Mouse (Mus musculus): ENCODE data around the gene Col9a1. TPM values are rescaled to one million over a fixed set of nuclear protein-coding genes. Genes with fewer than 3 reads are reported as not detected.

The Col9a1 gene
- polyA plus RNA-seq, 1 experiment from 2014 or later = 7.6 TPM

DNA sequence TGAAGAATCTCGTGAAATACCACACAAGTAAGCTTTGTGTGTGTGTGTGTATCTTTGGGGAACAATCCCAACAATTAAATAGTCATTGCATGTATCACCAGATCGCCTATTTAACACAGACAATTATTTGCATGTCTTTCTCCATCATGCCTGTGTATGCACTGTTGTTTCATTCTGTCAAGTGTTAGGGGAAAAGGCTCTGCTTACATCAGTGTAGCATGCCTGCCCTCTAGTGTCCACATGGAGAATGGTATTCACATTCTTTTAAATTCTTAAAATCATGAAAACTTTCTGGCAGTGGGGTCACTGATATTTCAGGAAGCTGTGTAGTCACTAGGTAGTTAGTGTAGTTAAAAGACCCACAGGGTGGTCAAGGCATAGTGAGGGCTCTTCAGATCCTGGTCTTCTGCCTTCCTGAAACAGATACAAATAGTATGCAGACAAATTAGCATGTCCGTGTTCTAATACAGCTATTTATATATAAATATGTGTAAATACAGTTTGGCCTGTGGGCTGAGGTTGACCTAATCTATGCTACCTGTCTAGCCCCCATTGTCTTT lies 71.8 kb downstream of the Col9a1 start:
- ATAC-seq (replicated peaks; ENCODE audit: extremely low read depth, insufficient read depth, low FRiP score) = no peak
- 52% methylated on average over 3 of the region's 3 CpGs for WGBS
- H3K9me3 ChIP-seq (replicated peaks; ENCODE audit: control insufficient read depth, low read length) = no peaks in the 10 kb centered on the region
- no peaks in the 10 kb centered on the region for H3K27me3 ChIP-seq (ENCODE audit: control insufficient read depth, insufficient read depth, low read length)
- H3K27ac ChIP-seq (ENCODE audit: low read length) = no peak overlapping the region
- H3K4me1 ChIP-seq (ENCODE audit: control insufficient read depth, insufficient read depth, low read length) = no peaks in the 10 kb centered on the region
- no peak overlapping the region for H3K4me2 ChIP-seq (ENCODE audit: low read depth, low read length)
- H3K4me3 ChIP-seq (ENCODE audit: low read length) = no peak overlapping the region
- H3K36me3 ChIP-seq (ENCODE audit: control insufficient read depth, insufficient read depth) = no peaks in the 10 kb centered on the region
- H3K9ac ChIP-seq (ENCODE audit: low read length) = no peak overlapping the region

DNA sequence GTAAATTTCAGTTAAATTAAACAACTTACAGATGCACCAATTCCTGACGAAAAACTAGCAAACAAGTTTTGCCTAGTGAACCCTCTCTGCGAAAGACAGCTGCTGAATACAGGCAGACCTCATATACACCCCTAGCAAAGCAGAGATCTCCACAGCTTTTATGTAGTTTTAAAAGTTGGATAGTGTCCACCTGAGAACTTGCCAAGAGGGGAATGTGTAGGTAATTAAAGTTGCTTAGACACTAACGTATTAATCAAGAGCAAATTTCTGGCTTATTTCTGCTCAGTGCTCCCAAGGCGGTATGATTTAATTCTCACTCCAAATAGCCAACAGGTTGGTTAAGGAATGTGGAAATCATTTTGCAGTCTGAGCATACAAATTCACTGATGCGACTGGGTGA lies 80.6 kb downstream of the Col9a1 start:
- Histone ChIP-seq H3K9ac (ENCODE audit: low read length) (no peak overlapping the region), H3K4me3 (ENCODE audit: low read length) (no peak overlapping the region), H3K4me1 (ENCODE audit: control insufficient read depth, insufficient read depth, low read length) (no peaks in the 10 kb centered on the region), H3K4me2 (ENCODE audit: low read depth, low read length) (no peak overlapping the region), H3K36me3 (ENCODE audit: control insufficient read depth, insufficient read depth) (no peaks in the 10 kb centered on the region), H3K27ac (ENCODE audit: low read length) (no peak overlapping the region), H3K9me3 (replicated peaks; ENCODE audit: control insufficient read depth, low read length) (no peaks in the 10 kb centered on the region), H3K27me3 (ENCODE audit: control insufficient read depth, insufficient read depth, low read length) (no peaks in the 10 kb centered on the region)
- no peak for ATAC-seq (replicated peaks; ENCODE audit: extremely low read depth, insufficient read depth, low FRiP score)
- WGBS = 76% methylated on average over 5 of the region's 5 CpGs

DNA sequence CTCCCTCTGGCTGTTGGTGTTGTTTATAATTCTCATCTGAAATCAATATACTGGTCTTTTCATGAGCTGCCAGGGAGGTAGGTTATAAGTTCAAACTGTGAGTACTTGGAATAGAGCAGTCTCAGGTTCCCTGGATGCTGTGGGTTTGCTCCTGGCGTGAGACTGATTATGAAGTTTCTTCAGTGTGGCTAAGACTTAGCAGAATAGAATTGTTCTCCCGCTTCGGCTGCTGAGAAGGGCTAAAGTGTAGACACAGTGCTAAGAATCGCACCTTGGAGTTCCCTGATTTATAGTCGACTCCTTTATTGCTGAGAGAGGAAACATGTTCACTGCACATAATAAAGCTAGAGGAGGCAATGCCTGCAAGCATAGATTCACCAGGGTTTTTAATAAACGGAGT lies 82.0 kb downstream of the Col9a1 start:
- H3K27ac ChIP-seq (ENCODE audit: low read length) = no peak overlapping the region
- 77% methylated on average over 6 of the region's 6 CpGs for WGBS
- no peak overlapping the region for H3K9ac ChIP-seq (ENCODE audit: low read length)

DNA sequence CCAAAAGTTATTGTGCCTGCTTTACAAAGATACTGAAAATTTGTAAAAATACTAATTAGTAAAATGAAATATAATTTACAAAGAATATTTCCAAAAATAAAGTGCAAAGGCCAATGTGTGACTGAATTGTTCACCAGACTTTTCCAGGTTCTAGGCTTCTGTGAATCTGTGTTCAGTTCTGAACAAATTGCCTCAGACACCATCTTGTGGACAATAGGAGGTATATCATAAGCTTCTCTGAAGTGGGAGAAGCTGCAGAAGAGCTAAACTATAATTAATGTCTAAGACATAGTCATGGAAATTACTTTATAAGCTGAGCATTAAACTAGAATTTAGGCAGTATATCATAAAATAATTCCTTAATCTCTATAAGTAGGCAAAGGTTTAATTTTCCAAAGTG lies 83.8 kb downstream of the Col9a1 start:
- no peaks in the 10 kb centered on the region for H3K9me3 ChIP-seq (replicated peaks; ENCODE audit: control insufficient read depth, low read length)
- H3K9ac ChIP-seq (ENCODE audit: low read length) = no peak overlapping the region
- H3K27ac ChIP-seq (ENCODE audit: low read length) = no peak overlapping the region
- H3K4me3 ChIP-seq (ENCODE audit: low read length) = no peak overlapping the region
- no peaks in the 10 kb centered on the region for H3K4me1 ChIP-seq (ENCODE audit: control insufficient read depth, insufficient read depth, low read length)
- no peaks in the 10 kb centered on the region for H3K27me3 ChIP-seq (ENCODE audit: control insufficient read depth, insufficient read depth, low read length)
- no peaks in the 10 kb centered on the region for H3K36me3 ChIP-seq (ENCODE audit: control insufficient read depth, insufficient read depth)
- H3K4me2 ChIP-seq (ENCODE audit: low read depth, low read length) = no peak overlapping the region
- no peak for ATAC-seq (replicated peaks; ENCODE audit: extremely low read depth, insufficient read depth, low FRiP score)

More for the DNA sequence above, 82.0 kb downstream of the Col9a1 start:
- Histone ChIP-seq H3K4me1 (ENCODE audit: control insufficient read depth, insufficient read depth, low read length) (no peaks in the 10 kb centered on the region), H3K4me2 (ENCODE audit: low read depth, low read length) (no peak overlapping the region), H3K27me3 (ENCODE audit: control insufficient read depth, insufficient read depth, low read length) (no peaks in the 10 kb centered on the region), H3K36me3 (ENCODE audit: control insufficient read depth, insufficient read depth) (no peaks in the 10 kb centered on the region), H3K9me3 (replicated peaks; ENCODE audit: control insufficient read depth, low read length) (no peaks in the 10 kb centered on the region), H3K4me3 (ENCODE audit: low read length) (no peak overlapping the region)
- no peak for ATAC-seq (replicated peaks; ENCODE audit: extremely low read depth, insufficient read depth, low FRiP score)

DNA sequence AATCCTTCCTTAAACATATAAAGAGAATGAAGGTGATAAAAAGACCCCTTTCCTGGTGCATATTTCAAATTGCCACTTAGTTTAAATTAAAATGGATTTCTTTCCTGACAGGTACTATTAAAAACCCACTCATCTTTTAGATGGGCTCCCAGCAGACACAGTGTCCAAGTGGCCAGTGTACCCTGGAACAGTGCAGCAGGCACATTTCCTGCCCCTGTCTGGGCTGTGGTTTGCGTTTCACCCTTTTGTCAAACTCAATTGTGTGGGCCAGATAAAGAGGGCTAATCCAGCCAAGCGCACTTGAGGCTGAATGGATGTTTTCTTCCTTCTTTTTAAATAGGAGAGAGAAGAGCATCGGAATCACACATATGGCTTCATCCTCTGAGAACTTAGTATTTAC lies 89.6 kb downstream of the Col9a1 start:
- H3K27me3 ChIP-seq (ENCODE audit: control insufficient read depth, insufficient read depth, low read length) = no peaks in the 10 kb centered on the region
- H3K4me3 ChIP-seq (ENCODE audit: low read length) = no peak overlapping the region
- no peak overlapping the region for H3K9ac ChIP-seq (ENCODE audit: low read length)
- WGBS = 38% methylated on average over 3 of the region's 3 CpGs
- H3K27ac ChIP-seq (ENCODE audit: low read length) = no peak overlapping the region
- H3K4me2 ChIP-seq (ENCODE audit: low read depth, low read length) = no peak overlapping the region
- ATAC-seq (replicated peaks; ENCODE audit: extremely low read depth, insufficient read depth, low FRiP score) = no peak
- H3K4me1 ChIP-seq (ENCODE audit: control insufficient read depth, insufficient read depth, low read length) = no peaks in the 10 kb centered on the region
- no peaks in the 10 kb centered on the region for H3K9me3 ChIP-seq (replicated peaks; ENCODE audit: control insufficient read depth, low read length)
- no peaks in the 10 kb centered on the region for H3K36me3 ChIP-seq (ENCODE audit: control insufficient read depth, insufficient read depth)

DNA sequence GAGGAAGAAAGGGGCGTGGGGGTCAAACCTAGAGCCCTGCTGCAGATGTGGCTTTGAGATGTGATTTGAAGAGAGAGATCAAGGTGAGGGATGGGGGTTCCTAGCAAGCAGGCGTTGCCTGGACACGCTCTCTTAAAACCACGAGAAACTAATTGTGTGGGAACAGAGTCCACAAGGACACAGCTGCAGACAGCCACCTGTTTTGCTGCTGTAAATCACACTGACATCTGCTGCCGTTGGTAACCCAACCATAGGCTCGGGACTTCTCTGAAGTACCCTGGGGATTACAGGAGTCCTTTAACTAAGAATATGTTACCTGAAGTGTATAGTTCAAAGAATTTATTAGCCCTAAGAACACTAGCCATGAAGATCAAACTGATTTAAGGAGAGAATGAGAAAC lies 109.0 kb downstream of the Col9a1 start:
- no peaks in the 10 kb centered on the region for H3K27me3 ChIP-seq (ENCODE audit: control insufficient read depth, insufficient read depth, low read length)
- H3K4me2 ChIP-seq (ENCODE audit: low read depth, low read length) = no peak overlapping the region
- H3K4me1 ChIP-seq (ENCODE audit: control insufficient read depth, insufficient read depth, low read length) = no peaks in the 10 kb centered on the region
- no peak overlapping the region for H3K4me3 ChIP-seq (ENCODE audit: low read length)
- no peaks in the 10 kb centered on the region for H3K9me3 ChIP-seq (replicated peaks; ENCODE audit: control insufficient read depth, low read length)
- H3K27ac ChIP-seq (ENCODE audit: low read length) = no peak overlapping the region
- 59% methylated on average over 6 of the region's 6 CpGs for WGBS
- no peak overlapping the region for H3K9ac ChIP-seq (ENCODE audit: low read length)
- no peak for ATAC-seq (replicated peaks; ENCODE audit: extremely low read depth, insufficient read depth, low FRiP score)
- H3K36me3 ChIP-seq (ENCODE audit: control insufficient read depth, insufficient read depth) = no peaks in the 10 kb centered on the region

DNA sequence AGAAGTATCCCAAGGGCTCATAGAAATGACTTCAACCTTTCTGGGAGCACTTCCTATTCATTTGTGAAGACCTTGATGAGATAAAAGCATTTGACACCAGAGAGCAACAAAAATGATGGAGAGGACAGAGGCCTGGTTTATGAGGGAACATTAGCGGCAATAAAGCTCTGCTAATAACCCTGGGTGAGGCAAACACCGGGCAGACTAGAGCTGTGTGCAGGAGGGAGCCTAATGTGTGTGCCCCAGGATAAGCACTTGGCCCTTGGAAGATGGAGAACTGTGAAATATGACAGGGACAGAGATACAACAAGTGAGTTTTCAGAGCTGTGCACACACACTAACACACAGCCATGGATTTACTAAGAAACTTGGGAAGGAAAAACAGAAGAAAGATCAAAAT lies 115.1 kb downstream of the Col9a1 start:
- Histone ChIP-seq H3K4me1 (ENCODE audit: control insufficient read depth, insufficient read depth, low read length) (no peaks in the 10 kb centered on the region), H3K9me3 (replicated peaks; ENCODE audit: control insufficient read depth, low read length) (0 out of 2 replicates have a peak, but pooled peaks cover 2% of the 10 kb centered on the region), H3K27me3 (ENCODE audit: control insufficient read depth, insufficient read depth, low read length) (no peaks in the 10 kb centered on the region), H3K9ac (ENCODE audit: low read length) (no peak overlapping the region), H3K4me3 (ENCODE audit: low read length) (no peak overlapping the region), H3K4me2 (ENCODE audit: low read depth, low read length) (no peak overlapping the region), H3K27ac (ENCODE audit: low read length) (no peak overlapping the region), H3K36me3 (ENCODE audit: control insufficient read depth, insufficient read depth) (no peaks in the 10 kb centered on the region)
- ATAC-seq (replicated peaks; ENCODE audit: extremely low read depth, insufficient read depth, low FRiP score) = no peak
- WGBS = 80% methylated on average over 2 of the region's 2 CpGs

DNA sequence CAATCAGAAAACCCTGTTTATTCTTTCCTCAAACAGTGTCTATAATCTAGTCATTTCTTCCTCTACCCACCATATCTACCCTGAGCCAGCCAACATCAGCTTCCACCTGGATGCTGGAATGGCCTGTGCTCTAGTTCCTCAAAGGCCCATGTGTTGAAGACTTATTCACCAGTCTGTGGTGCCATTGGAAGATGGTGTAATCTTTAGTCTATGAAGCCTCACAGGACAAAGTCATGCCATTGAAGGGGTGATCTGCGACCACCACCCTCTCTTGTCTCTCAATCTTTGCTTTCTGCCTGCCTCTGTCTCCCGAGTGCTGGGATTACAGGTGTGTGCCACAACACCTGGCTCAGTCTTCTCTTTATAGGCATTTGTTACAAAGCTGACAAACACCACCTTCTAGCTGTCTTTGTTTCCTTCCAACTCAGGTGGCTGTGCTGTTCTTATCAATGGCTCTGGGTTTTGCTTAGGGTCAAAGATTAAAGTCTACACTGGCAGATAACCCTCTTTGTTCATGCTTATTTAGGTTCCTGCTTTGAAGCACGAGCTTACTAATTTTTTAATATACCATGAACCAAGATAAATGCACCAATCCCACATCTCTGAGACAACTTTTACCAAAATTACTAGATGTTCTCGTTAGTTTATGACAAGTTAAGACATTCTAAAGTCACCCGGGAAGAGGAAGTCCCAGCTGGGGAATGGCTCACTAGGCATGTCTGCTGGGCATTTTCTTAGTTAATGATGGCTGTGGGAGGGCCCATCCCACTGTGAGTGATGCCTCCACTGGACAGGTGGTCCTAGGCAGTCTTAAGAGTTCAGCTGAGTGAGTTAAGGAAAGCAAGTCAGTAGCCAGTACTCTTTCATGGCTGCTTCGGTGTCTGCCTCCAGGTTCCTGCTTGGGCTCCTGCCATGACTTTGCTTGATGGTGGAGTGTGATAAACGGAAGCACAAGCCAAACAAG lies 117.9 kb downstream of the Col9a1 start:
- H3K4me1 ChIP-seq (ENCODE audit: control insufficient read depth, insufficient read depth, low read length) = no peaks in the 10 kb centered on the region
- H3K9ac ChIP-seq (ENCODE audit: low read length) = no peak overlapping the region
- H3K9me3 ChIP-seq (replicated peaks; ENCODE audit: control insufficient read depth, low read length) = 0 out of 2 replicates have a peak, but pooled peaks cover 2% of the 10 kb centered on the region
- no peak for ATAC-seq (replicated peaks; ENCODE audit: extremely low read depth, insufficient read depth, low FRiP score)
- H3K27ac ChIP-seq (ENCODE audit: low read length) = no peak overlapping the region
- H3K4me3 ChIP-seq (ENCODE audit: low read length) = no peak overlapping the region
- WGBS = 78% methylated on average over 7 of the region's 7 CpGs
- H3K27me3 ChIP-seq (ENCODE audit: control insufficient read depth, insufficient read depth, low read length) = no peaks in the 10 kb centered on the region
- H3K36me3 ChIP-seq (ENCODE audit: control insufficient read depth, insufficient read depth) = no peaks in the 10 kb centered on the region
- no peak overlapping the region for H3K4me2 ChIP-seq (ENCODE audit: low read depth, low read length)

DNA sequence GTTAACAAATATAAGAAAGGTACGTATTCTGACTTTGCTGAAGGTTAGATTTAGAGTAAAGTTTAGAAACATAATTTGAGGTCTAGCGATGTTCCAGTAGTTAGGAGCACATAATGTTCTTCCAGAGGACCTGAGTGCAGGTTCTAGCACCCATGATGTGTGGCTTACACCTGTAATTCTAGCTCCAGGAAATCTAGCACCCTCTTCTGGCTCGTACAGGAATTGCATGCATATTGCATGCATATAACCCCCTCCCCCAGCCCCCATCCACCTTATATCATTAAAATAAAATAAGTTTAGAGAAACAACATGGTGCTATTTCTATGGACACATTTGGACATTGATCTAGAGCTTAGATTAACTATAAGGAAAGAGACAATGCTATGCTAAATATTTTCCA lies 123.3 kb downstream of the Col9a1 start:
- Histone ChIP-seq H3K27me3 (ENCODE audit: control insufficient read depth, insufficient read depth, low read length) (no peaks in the 10 kb centered on the region), H3K4me2 (ENCODE audit: low read depth, low read length) (no peak overlapping the region), H3K4me1 (ENCODE audit: control insufficient read depth, insufficient read depth, low read length) (no peaks in the 10 kb centered on the region), H3K9ac (ENCODE audit: low read length) (no peak overlapping the region), H3K36me3 (ENCODE audit: control insufficient read depth, insufficient read depth) (no peaks in the 10 kb centered on the region), H3K4me3 (ENCODE audit: low read length) (no peak overlapping the region), H3K9me3 (replicated peaks; ENCODE audit: control insufficient read depth, low read length) (0 out of 2 replicates have a peak, but pooled peaks cover 2% of the 10 kb centered on the region), H3K27ac (ENCODE audit: low read length) (no peak overlapping the region)
- no peak for ATAC-seq (replicated peaks; ENCODE audit: extremely low read depth, insufficient read depth, low FRiP score)
- WGBS = 84% methylated on average over 3 of the region's 3 CpGs

All from heart, embryonic 16.5 days (tissue).